Mouse (Mus musculus): ENCODE measurements around the gene P2ry2.
A peak's percentile ranks its signal among the peaks of the same experiment; 100 is the strongest.

P2ry2 gene

GRCm38 (mm10) chr7:101012541-101012940 lies at the start of gene P2ry2:
TSS of gene P2ry2 (minus strand) at chr7:101012866.
- DNase-seq: no peak

DNA sequence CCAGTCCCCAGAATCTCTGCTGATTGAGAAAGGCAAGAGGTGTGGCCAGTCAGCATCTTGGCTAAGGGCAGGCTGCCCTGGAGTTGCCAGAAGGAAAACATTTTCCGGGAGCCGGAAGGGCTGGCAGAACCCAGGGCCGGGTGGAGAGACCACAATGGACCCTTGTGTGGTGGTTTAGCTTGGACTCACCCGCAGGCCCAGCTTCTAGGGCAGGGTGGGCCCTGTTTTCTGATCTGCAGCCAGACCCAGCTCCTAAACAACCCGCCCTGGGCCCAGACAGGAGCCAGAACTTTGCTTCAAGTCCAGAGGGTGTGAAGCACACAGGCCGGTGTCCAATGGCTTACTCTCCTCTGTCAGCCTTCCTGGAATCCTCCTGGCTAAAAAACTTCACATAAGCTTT lies 49.6 kb upstream of the P2ry2 start:
- DNase-seq: no peak

DNA sequence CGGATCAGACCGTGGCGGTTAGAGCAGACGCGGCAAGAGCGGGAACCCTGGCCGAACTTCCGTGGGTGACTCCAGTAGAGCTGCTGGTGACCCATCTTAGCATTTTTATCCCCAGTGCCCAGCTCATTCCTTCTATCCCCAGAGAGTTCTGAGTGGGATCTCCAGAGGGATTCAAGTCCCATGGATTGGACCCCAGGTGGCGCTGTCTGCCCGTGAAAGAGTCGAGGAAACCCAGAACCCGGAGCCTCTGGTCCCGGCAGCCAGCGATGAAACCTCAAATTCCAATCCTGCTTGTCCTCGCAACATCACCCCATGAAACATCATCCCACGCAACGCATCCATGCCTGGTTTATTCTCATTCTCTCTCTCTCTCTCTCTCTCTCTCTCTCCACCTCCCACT lies 48.7 kb upstream of the P2ry2 start:
- DNase-seq: peak; percentile 78

- DNase-seq: peak; percentile 37
These were observed 47.8 kb upstream of the P2ry2 start for GRCm38 (mm10) chr7:101060476-101060875.

DNA sequence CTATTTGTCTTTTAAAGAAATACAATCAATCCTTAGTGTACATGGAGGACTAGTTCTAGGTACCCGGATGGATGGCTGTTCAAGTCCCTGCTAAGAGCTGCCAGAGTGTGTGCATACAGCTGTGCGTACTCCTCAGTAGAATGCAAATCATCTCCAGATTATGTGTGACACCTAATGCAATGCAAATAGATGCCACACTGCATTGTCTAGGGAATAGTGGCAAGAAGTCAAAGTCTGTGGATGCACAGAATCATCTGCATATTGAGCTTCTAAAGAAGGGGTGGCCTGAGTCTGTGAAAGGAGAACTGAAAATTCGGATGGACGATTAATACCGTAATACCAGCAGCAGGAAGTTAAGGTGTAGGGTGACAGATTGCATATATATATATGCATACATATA lies 46.5 kb upstream of the P2ry2 start:
- DNase-seq: no peak

DNA sequence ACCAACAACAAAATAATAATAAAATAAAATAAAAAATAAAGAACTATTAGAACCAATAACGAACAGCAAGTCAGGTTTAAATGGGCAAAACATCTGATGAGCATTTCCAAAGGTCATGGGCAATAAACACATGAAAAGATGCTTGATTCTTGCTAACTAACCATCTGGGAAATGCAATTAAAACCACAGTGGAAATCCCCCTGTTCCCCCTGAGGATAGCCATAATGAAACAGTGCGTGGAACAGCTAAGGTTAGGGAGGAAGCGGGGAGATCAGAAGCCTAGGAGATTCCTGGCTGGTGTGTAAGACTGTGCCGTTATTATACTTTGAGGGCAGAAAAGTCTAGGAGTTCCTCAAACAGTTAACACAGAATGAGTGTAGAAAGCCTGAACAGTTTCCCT lies 44.6 kb upstream of the P2ry2 start:
- DNase-seq: no peak

DNA sequence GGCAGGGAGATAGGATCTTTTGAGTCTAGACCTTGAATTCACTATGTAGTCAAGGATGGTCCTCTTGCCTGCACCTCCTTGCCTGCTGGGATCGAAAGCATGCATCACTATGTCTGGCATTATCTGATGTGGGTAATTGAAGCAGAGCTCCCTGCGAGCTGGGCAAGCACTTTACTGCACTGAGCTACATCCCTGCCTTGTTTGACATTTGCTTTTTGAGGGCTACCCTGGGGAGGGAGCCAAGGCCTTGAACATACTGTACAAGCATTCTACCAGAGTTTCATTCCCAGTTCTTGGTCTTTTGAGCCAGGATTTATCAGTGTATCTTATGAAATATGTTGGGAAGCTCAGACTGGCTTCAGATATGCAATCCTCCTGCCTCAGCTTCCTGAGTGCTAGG lies 40.5 kb upstream of the P2ry2 start:
- DNase-seq: no peak

GRCm38 (mm10) chr7:101051551-101052221 lies 39.0 kb upstream of the P2ry2 start:
- peak; percentile 43 for DNase-seq

GRCm38 (mm10) chr7:101050724-101051550 lies 38.3 kb upstream of the P2ry2 start:
- DNase-seq: no peak

GRCm38 (mm10) chr7:101049326-101050087 lies 36.8 kb upstream of the P2ry2 start:
- no peak for DNase-seq

GRCm38 (mm10) chr7:101048247-101048646 lies 35.6 kb upstream of the P2ry2 start:
- no peak for DNase-seq

- no peak for DNase-seq
These were observed 31.3 kb upstream of the P2ry2 start for GRCm38 (mm10) chr7:101043846-101044541.

GRCm38 (mm10) chr7:101041977-101042749 lies 29.5 kb upstream of the P2ry2 start:
- DNase-seq: no peak

DNA sequence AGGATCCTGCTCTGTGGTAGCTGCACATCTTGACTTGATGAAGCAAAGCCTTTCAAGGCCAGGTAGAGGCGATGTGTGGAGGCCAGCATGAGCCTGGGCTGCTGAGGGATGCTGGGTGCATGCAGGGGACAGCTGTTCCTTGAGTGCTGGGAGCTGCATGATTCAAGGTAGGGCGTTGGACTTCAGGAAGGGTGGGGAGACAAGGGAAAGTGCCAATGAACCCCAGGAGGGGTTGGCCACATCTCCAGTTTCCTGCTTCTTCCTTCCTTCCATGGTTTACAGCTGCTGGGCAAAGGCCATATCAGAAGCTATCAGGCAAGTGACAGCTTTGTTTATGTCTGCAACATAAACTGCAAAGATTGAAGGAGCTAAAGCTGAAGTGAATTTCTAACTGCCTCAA lies 28.9 kb upstream of the P2ry2 start:
- DNase-seq: no peak

DNA sequence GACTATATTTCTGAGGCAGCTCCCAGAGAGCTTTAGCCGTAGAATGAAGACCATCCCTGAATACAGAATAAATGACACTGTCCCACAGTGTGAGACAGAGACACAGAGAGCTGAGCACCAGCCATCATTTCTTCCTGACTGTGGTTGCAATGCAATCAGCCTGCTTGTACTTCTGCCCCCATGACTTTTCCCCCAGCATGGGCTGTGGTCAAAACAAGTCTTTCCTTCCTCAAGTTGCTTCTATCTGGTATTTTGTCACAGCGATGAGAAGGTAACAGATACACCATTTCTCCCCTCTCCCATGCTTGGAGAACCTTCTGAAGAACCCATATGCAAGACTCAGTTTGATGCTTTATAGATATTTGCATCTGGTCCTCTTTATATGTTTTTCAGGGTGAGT lies 20.7 kb upstream of the P2ry2 start:
- no peak for DNase-seq

GRCm38 (mm10) chr7:101031234-101031633 lies 18.6 kb upstream of the P2ry2 start:
- no peak for DNase-seq

- no peak for DNase-seq
These were observed 18.1 kb upstream of the P2ry2 start for GRCm38 (mm10) chr7:101030756-101031155.

DNA sequence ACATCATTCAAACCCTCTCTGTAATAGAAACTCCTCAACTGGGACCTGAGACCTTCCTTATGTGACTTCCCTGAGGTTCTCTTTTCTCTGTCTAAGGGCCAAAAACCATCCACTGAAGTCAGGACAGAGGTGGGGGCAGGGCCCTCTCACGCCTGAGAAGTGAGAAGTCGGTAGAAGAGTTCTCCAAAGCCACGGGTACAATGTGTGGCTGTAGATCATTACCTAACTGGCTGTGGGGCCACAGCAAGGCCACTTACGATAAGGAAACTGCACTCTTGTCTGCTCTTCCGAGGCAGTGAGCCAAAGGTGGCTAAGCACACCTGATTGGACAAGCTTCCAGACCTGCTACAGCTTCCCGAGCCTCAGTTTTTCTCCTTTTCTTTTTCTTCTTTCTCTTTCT lies 16.8 kb upstream of the P2ry2 start:
- peak; percentile 36 for DNase-seq

- no peak for DNase-seq
These were observed 16.3 kb upstream of the P2ry2 start for GRCm38 (mm10) chr7:101028991-101029390.

- DNase-seq: no peak
These were observed 15.7 kb upstream of the P2ry2 start for GRCm38 (mm10) chr7:101028444-101028757.

- peak; percentile 46 for DNase-seq
These were observed 15.2 kb upstream of the P2ry2 start for GRCm38 (mm10) chr7:101027623-101028443.

Measured in liver (tissue).